Mouse (Mus musculus): ENCODE results near the gene Aox2. TPM values are rescaled to one million over a fixed set of nuclear protein-coding genes. Genes with fewer than 3 reads are reported as not detected.
A peak's percentile ranks its signal among the peaks of the same experiment; 100 is the strongest.

The Aox2 gene
- polyA plus RNA-seq, 1 experiment from 2014 or later = 0.34 TPM

GRCm38 (mm10) chr1:58409553-58410197, 131.5 kb downstream of the Aox2 start:
- H3K9ac ChIP-seq = no peak overlapping the region
- no peak for ATAC-seq (ENCODE audit: insufficient number of reproducible peaks, insufficient read depth, low FRiP score, low TSS enrichment, low read depth)
- peaks cover 77% of the 10 kb centered on the region for H3K36me3 ChIP-seq

GRCm38 (mm10) chr1:58410198-58410588, 132.1 kb downstream of the Aox2 start:
- 0 out of 2 replicates have a peak overlapping the region, but pooled peaks have one; percentile 16 for H3K27ac ChIP-seq

More at GRCm38 (mm10) chr1:58409553-58410197, 131.5 kb downstream of the Aox2 start:
- 81% methylated on average over 5 of the region's 5 CpGs for WGBS
- Histone ChIP-seq H3K9me3 (no peaks in the 10 kb centered on the region), H3K27me3 (no peaks in the 10 kb centered on the region), H3K4me3 (no peak overlapping the region), H3K4me1 (no peaks in the 10 kb centered on the region), H3K4me2 (no peak overlapping the region), H3K27ac (0 out of 2 replicates have a peak overlapping the region, but pooled peaks have one; percentile 16)

GRCm38 (mm10) chr1:58410776-58411175, 132.7 kb downstream of the Aox2 start:
- H3K4me3 ChIP-seq = no peak overlapping the region
- H3K27me3 ChIP-seq = no peaks in the 10 kb centered on the region
- no peak overlapping the region for H3K9ac ChIP-seq
- no peak overlapping the region for H3K27ac ChIP-seq
- ATAC-seq (ENCODE audit: insufficient number of reproducible peaks, insufficient read depth, low FRiP score, low TSS enrichment, low read depth) = no peak
- H3K9me3 ChIP-seq = no peaks in the 10 kb centered on the region
- no peak overlapping the region for H3K4me2 ChIP-seq
- H3K36me3 ChIP-seq = peaks cover 81% of the 10 kb centered on the region
- 92% methylated on average over 7 of the region's 7 CpGs for WGBS
- no peaks in the 10 kb centered on the region for H3K4me1 ChIP-seq

More at GRCm38 (mm10) chr1:58410198-58410588, 132.1 kb downstream of the Aox2 start:
- peaks cover 81% of the 10 kb centered on the region for H3K36me3 ChIP-seq
- H3K9ac ChIP-seq = no peak overlapping the region
- no peaks in the 10 kb centered on the region for H3K27me3 ChIP-seq
- ATAC-seq (ENCODE audit: insufficient number of reproducible peaks, insufficient read depth, low FRiP score, low TSS enrichment, low read depth) = no peak
- WGBS = 80% methylated on average over 3 of the region's 3 CpGs
- H3K4me3 ChIP-seq = no peak overlapping the region
- no peaks in the 10 kb centered on the region for H3K4me1 ChIP-seq
- no peaks in the 10 kb centered on the region for H3K9me3 ChIP-seq
- no peak overlapping the region for H3K4me2 ChIP-seq

- 32% methylated on average over 1 of the region's 1 CpGs for WGBS
- H3K9me3 ChIP-seq = no peaks in the 10 kb centered on the region
- no peaks in the 10 kb centered on the region for H3K27me3 ChIP-seq
- H3K4me3 ChIP-seq = no peak overlapping the region
- H3K4me2 ChIP-seq = no peak overlapping the region
- H3K36me3 ChIP-seq = peaks cover 90% of the 10 kb centered on the region
- H3K27ac ChIP-seq = no peak overlapping the region
- H3K9ac ChIP-seq = no peak overlapping the region
- ATAC-seq (ENCODE audit: insufficient number of reproducible peaks, insufficient read depth, low FRiP score, low TSS enrichment, low read depth) = no peak
- 0 out of 2 replicates have a peak, but pooled peaks cover 2% of the 10 kb centered on the region for H3K4me1 ChIP-seq
Observed at GRCm38 (mm10) chr1:58415442-58415841, 137.3 kb downstream of the Aox2 start.

- Histone ChIP-seq H3K9me3 (no peaks in the 10 kb centered on the region), H3K36me3 (peaks cover 87% of the 10 kb centered on the region), H3K27ac (no peak overlapping the region), H3K27me3 (no peaks in the 10 kb centered on the region), H3K4me2 (no peak overlapping the region), H3K9ac (no peak overlapping the region), H3K4me1 (peaks cover 5% of the 10 kb centered on the region), H3K4me3 (no peak overlapping the region)
- WGBS = 86% methylated on average over 2 of the region's 2 CpGs
- no peak for ATAC-seq (ENCODE audit: insufficient number of reproducible peaks, insufficient read depth, low FRiP score, low TSS enrichment, low read depth)
Observed at GRCm38 (mm10) chr1:58416048-58416447, 137.9 kb downstream of the Aox2 start.

- H3K27me3 ChIP-seq = no peaks in the 10 kb centered on the region
- H3K27ac ChIP-seq = no peak overlapping the region
- H3K4me2 ChIP-seq = no peak overlapping the region; the same call in 1 of the 2 replicates
- no peaks in the 10 kb centered on the region for H3K9me3 ChIP-seq
- H3K4me3 ChIP-seq = no peak overlapping the region
- WGBS = 87% methylated on average over 10 of the region's 10 CpGs
- H3K9ac ChIP-seq = no peak overlapping the region
- ATAC-seq (ENCODE audit: insufficient number of reproducible peaks, insufficient read depth, low FRiP score, low TSS enrichment, low read depth) = no peak
- H3K4me1 ChIP-seq = peaks cover 20% of the 10 kb centered on the region
- H3K36me3 ChIP-seq = peaks cover 57% of the 10 kb centered on the region
Observed at GRCm38 (mm10) chr1:58420032-58420431, 141.9 kb downstream of the Aox2 start.

GRCm38 (mm10) chr1:58420961-58421360, 142.8 kb downstream of the Aox2 start:
- no peak for ATAC-seq (ENCODE audit: insufficient number of reproducible peaks, insufficient read depth, low FRiP score, low TSS enrichment, low read depth)
- Histone ChIP-seq H3K27ac (no peak overlapping the region), H3K4me1 (peaks cover 20% of the 10 kb centered on the region), H3K36me3 (peaks cover 49% of the 10 kb centered on the region), H3K4me2 (peak overlapping the region; percentile 83), H3K4me3 (peak overlapping the region; percentile 95; the same call in 1 of the 2 replicates), H3K9ac (no peak overlapping the region), H3K9me3 (no peaks in the 10 kb centered on the region), H3K27me3 (no peaks in the 10 kb centered on the region)
- WGBS = 72% methylated on average over 7 of the region's 7 CpGs

GRCm38 (mm10) chr1:58422879-58423278, 144.8 kb downstream of the Aox2 start:
- peak overlapping the region; percentile 99 for H3K27ac ChIP-seq
- peak overlapping the region; percentile 83 for H3K4me2 ChIP-seq

GRCm38 (mm10) chr1:58423371-58424248, 145.5 kb downstream of the Aox2 start, which contains the start of gene Clk1:
Clk1 (minus strand) TSS chr1:58424066.
- Histone ChIP-seq H3K4me1 (peaks cover 20% of the 10 kb centered on the region), H3K27me3 (no peaks in the 10 kb centered on the region), H3K36me3 (peaks cover 24% of the 10 kb centered on the region), H3K4me3 (peak within 1 kb of the TSS; percentile 95), H3K9ac (peak within 1 kb of the TSS; percentile 100), H3K4me2 (peak within 1 kb of the TSS; percentile 83), H3K27ac (peak within 1 kb of the TSS; percentile 99), H3K9me3 (no peaks in the 10 kb centered on the region)
- under 1% methylated on average over 79 of the region's 79 CpGs for WGBS
- ATAC-seq (ENCODE audit: insufficient number of reproducible peaks, insufficient read depth, low FRiP score, low TSS enrichment, low read depth) = peak; percentile 93

More at GRCm38 (mm10) chr1:58422879-58423278, 144.8 kb downstream of the Aox2 start:
- 6% methylated on average over 13 of the region's 13 CpGs for WGBS
- Histone ChIP-seq H3K9ac (peak overlapping the region; percentile 100), H3K4me1 (peaks cover 20% of the 10 kb centered on the region), H3K4me3 (peak overlapping the region; percentile 95), H3K9me3 (no peaks in the 10 kb centered on the region), H3K36me3 (peaks cover 31% of the 10 kb centered on the region), H3K27me3 (no peaks in the 10 kb centered on the region)
- ATAC-seq (ENCODE audit: insufficient number of reproducible peaks, insufficient read depth, low FRiP score, low TSS enrichment, low read depth) = no peak

GRCm38 (mm10) chr1:58424551-58424950, 146.4 kb downstream of the Aox2 start:
- ATAC-seq (ENCODE audit: insufficient number of reproducible peaks, insufficient read depth, low FRiP score, low TSS enrichment, low read depth) = no peak

More at GRCm38 (mm10) chr1:58424551-58424950, 146.4 kb downstream of the Aox2 start:
- Histone ChIP-seq H3K4me1 (peaks cover 20% of the 10 kb centered on the region), H3K4me3 (no peak overlapping the region), H3K36me3 (peaks cover 15% of the 10 kb centered on the region), H3K4me2 (peak overlapping the region; percentile 51), H3K27me3 (no peaks in the 10 kb centered on the region), H3K9me3 (no peaks in the 10 kb centered on the region), H3K27ac (no peak overlapping the region), H3K9ac (no peak overlapping the region)
- 90% methylated on average over 3 of the region's 3 CpGs for WGBS

Measured in embryonic facial prominence, embryonic 13.5 days (tissue).